Mouse (Mus musculus) limb, embryonic 11.5 days (tissue): ENCODE data around the gene Itga8. TPM values are rescaled to one million over a fixed set of nuclear protein-coding genes. Genes with fewer than 3 reads are reported as not detected.

ENCODE experiments used
- ATAC-seq: fragments of 200-750 bp; cut with Nextera tagmentation; 2 replicates; pipeline ENCODE4 v1.8.0; 2017; ENCODE audit warnings: low read depth; ENCODE audit not compliant: insufficient number of reproducible peaks, low FRiP score, low TSS enrichment
- DNase-seq: peaks from one replicate; pipeline ENCODE4 v3.0.0-alpha.2; 2015; ENCODE audit warnings: low spot score
- H3K27ac ChIP-seq: fragments of 300-500 bp; sonication (generic); replicated peaks from 2 replicates; pipeline ENCODE4 v1.5.1; 2014; ENCODE audit warnings: low read depth, mild to moderate bottlenecking, low read length
- H3K27me3 ChIP-seq: fragments of 300-500 bp; sonication (generic); 2 replicates; pipeline ENCODE4 v1.6.1; 2014; ENCODE audit warnings: mild to moderate bottlenecking, low read length, mixed read lengths; ENCODE audit not compliant: control insufficient read depth, insufficient read depth
- H3K36me3 ChIP-seq: fragments of 300-500 bp; sonication (generic); 2 replicates; pipeline ENCODE4 v1.6.1; 2014; ENCODE audit warnings: mild to moderate bottlenecking, low read length, moderate library complexity, mixed read lengths; ENCODE audit not compliant: control insufficient read depth, insufficient read depth
- H3K4me1 ChIP-seq: fragments of 300-500 bp; sonication (generic); 2 replicates; pipeline ENCODE4 v1.6.1; 2014; ENCODE audit warnings: low read length, mixed read lengths; ENCODE audit not compliant: control insufficient read depth, insufficient read depth
- H3K4me2 ChIP-seq: fragments of 300-500 bp; sonication (generic); 2 replicates; pipeline ENCODE4 v1.6.1; 2014; ENCODE audit warnings: low read depth, mild to moderate bottlenecking, moderate library complexity; ENCODE audit not compliant: severe bottlenecking
- H3K4me3 ChIP-seq: fragments of 300-500 bp; sonication (generic); 2 replicates; pipeline ENCODE4 v1.5.1; 2014; ENCODE audit warnings: low read depth, low read length
- H3K9ac ChIP-seq: fragments of 300-500 bp; sonication (generic); 2 replicates; pipeline ENCODE4 v1.6.1; 2014; ENCODE audit warnings: mild to moderate bottlenecking, low read length
- H3K9me3 ChIP-seq: fragments of 300-500 bp; sonication (generic); 2 replicates; pipeline ENCODE4 v1.6.1; 2016; ENCODE audit warnings: low read length; ENCODE audit not compliant: control insufficient read depth
- WGBS: fragments of 180-500 bp; shearing (Covaris S2); extraction: QIAGEN DNeasy Blood & Tissue Kit; methylation state at CpG from one replicate; pipeline ENCODE4 v1.1.7; 2014; 5-methylcytosine and 5-hydroxymethylcytosine counted together
- polyA plus RNA-seq: library from polyadenylated mRNA; unstranded; fragments of >200 nt; fragmentation: Nextera tagmentation; extraction: Ambion mirVana; gene quantifications from 2 replicates; pipeline ENCODE4 v1.2.1, GENCODE M21; 2014

The Itga8 gene
- polyA plus RNA-seq, 1 experiment from 2014 or later = 11.4 TPM

DNA sequence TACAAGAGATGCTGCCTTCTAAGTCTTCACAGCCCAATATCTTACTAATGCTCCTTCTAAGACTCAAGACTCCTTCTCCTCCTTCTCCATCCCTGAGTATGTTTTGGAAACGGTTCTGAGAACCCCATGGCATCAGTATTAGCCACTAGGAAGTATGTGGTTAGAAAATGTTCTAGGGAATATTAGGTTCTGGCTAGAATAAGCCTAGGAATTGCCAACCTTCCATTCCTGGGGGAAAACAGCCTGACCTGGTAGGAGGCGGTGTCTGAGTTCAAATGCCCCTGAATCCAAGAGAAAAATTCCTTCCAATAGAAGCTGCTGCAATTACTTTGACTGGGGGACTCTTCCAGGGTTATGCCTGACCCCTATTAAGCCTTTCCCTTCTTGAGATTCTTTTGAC lies 24.1 kb upstream of the Itga8 start:
- peaks cover 12% of the 10 kb centered on the region for H3K4me1 ChIP-seq
- no peak overlapping the region for H3K4me3 ChIP-seq
- no peak overlapping the region for H3K27ac ChIP-seq
- no peak overlapping the region for H3K4me2 ChIP-seq
- H3K27me3 ChIP-seq = no peaks in the 10 kb centered on the region
- H3K9ac ChIP-seq = no peak overlapping the region
- no peaks in the 10 kb centered on the region for H3K9me3 ChIP-seq
- DNase-seq (no peak), ATAC-seq (no peak)
- no peaks in the 10 kb centered on the region for H3K36me3 ChIP-seq
- WGBS = 84% methylated on average over 2 of the region's 2 CpGs

DNA sequence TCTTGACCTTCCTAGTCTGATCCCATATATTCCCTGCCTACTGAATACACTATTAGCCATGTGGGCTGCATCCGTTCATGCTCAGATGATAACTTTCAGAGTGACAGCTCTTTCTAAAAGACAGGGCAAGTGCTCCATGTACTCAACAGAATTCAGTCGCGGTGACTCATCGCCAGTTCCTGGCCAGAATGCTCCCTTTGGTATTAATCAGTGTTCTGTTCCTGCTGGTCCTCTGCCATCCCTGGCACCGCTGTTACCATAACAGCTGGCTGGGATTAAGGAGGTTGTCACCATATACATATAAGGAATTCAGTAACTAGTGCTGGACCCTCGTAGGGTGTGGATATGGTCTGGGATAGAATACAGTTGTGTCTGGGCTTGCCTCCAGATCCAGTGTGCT lies 23.7 kb upstream of the Itga8 start:
- whole genome bisulfite sequencing = 86% methylated on average over 6 of the region's 6 CpGs
- ATAC-seq (no peak), DNase-seq (no peak)

DNA sequence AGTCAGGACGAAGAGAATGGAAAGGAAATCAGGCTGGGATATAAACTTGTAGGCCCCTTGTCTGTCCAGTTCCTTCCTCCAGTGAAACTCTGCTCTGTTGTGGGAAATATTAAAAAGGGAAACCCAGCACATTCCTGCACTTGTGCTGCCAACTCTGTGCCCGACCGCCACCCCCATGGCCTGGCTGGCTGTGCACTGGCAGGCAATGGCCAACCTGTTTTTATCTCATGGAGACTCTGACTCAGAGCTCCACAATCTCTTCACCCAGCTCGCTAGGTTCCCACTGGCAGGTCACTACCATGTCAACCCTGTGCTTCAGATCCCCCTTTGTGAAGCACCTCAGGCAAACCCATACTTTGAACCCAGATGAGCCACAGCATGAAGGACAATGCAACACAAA lies 19.2 kb upstream of the Itga8 start:
- DNase-seq = no peak
- Histone ChIP-seq H3K27ac (no peak overlapping the region), H3K4me1 (no peaks in the 10 kb centered on the region), H3K4me2 (no peak overlapping the region), H3K4me3 (no peak overlapping the region), H3K9ac (no peak overlapping the region), H3K9me3 (no peaks in the 10 kb centered on the region), H3K36me3 (no peaks in the 10 kb centered on the region), H3K27me3 (no peaks in the 10 kb centered on the region)
- 88% methylated on average over 4 of the region's 4 CpGs for WGBS
- ATAC-seq = no peak

More for the DNA sequence above, 23.7 kb upstream of the Itga8 start:
- H3K9ac ChIP-seq = no peak overlapping the region
- H3K4me2 ChIP-seq = no peak overlapping the region
- H3K27me3 ChIP-seq = no peaks in the 10 kb centered on the region
- H3K36me3 ChIP-seq = no peaks in the 10 kb centered on the region
- H3K9me3 ChIP-seq = no peaks in the 10 kb centered on the region
- H3K4me1 ChIP-seq = peaks cover 12% of the 10 kb centered on the region
- H3K27ac ChIP-seq = no peak overlapping the region
- H3K4me3 ChIP-seq = no peak overlapping the region

DNA sequence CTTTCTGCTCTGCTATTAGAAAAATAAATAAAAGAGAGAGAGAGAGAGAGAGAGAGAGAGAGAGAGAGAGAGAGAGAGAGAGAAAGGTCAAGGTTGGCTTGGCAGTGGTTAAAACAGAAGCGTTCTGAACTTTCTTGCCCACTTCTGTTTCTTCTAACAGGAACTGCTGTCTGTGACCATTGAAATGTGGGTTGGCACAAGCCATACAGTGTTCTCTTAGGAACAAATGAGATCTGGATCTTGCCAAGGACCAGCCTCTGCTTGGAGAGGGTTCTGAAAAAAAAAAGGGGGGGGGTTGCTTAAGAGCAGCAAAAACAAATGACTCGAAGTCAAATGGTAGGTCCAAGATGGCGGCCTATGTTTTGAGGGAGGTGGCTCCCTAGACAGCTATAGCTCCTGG lies 17.0 kb upstream of the Itga8 start:
- DNase-seq (no peak), ATAC-seq (no peak)
- H3K9ac ChIP-seq = no peak overlapping the region
- H3K27me3 ChIP-seq = no peaks in the 10 kb centered on the region
- no peak overlapping the region for H3K4me3 ChIP-seq
- WGBS = 88% methylated on average over 3 of the region's 3 CpGs
- H3K9me3 ChIP-seq = no peaks in the 10 kb centered on the region
- no peaks in the 10 kb centered on the region for H3K4me1 ChIP-seq
- H3K36me3 ChIP-seq = no peaks in the 10 kb centered on the region
- no peak overlapping the region for H3K27ac ChIP-seq
- no peak overlapping the region for H3K4me2 ChIP-seq

DNA sequence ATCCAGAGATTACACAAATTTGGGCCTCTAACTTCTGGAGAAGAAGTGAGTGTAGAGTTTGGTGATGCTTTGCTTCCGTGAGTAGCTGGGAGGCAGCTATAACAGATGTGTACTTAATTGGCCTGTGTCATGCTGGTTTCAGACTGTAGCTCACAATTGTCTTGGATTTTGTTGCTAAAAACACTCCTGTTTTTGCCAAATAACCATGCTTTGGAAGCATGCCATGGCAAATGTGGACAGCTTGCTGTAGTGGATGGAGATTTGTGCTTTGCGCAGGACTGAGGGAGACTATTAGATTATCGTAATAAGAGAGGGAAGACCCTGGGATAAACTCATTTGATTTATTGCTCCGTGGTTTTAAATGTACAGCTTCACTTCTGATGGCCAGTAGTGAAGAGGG lies 16.3 kb upstream of the Itga8 start:
- Histone ChIP-seq H3K27ac (no peak overlapping the region), H3K9ac (no peak overlapping the region), H3K4me3 (no peak overlapping the region), H3K36me3 (no peaks in the 10 kb centered on the region), H3K9me3 (no peaks in the 10 kb centered on the region), H3K4me1 (no peaks in the 10 kb centered on the region), H3K4me2 (no peak overlapping the region), H3K27me3 (no peaks in the 10 kb centered on the region)
- DNase-seq (no peak), ATAC-seq (no peak)
- WGBS = 84% methylated on average over 4 of the region's 4 CpGs

DNA sequence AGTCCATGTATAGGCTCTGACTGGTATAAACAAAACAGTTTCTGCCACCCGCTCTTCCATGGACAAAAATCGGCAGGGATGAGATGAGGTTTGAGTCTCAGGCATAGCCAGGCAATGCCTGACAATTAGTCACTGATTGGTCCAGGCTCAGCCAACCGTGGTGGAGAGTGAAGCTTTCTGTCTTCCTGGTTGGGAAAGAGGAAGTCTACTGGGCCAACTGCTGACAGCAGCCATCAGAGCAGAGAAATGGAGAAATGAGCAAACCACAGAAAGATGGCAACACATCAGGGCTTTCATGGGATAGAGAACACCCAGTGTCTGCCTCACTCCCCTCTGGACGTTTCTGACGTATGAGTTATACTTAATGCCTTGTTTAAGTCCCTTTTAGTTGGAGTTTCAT lies 15.6 kb upstream of the Itga8 start:
- Histone ChIP-seq H3K9me3 (no peaks in the 10 kb centered on the region), H3K4me2 (no peak overlapping the region), H3K36me3 (no peaks in the 10 kb centered on the region), H3K9ac (no peak overlapping the region), H3K27me3 (no peaks in the 10 kb centered on the region), H3K27ac (no peak overlapping the region), H3K4me3 (no peak overlapping the region), H3K4me1 (no peaks in the 10 kb centered on the region)
- no peak for DNase-seq
- ATAC-seq = no peak
- WGBS = 88% methylated on average over 5 of the region's 5 CpGs

DNA sequence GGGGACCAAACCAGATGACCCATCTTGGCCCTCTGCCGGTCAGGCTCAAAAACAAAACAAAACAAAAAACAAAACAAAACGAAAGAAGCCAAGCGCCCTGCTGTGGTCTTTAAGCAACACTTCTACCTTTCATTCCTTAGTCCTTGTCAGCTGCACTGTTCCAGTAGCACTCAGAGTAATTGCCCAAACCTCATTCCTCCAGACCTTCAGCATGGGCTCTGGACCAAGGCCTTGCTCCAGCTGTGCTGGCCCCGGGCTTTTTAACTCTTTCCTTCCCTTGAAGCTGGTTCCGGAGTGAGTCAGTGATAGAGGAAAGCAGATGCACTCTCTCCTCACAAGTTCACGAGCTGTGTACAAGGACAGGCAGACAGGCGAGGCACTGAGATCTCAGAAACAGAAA lies 14.6 kb upstream of the Itga8 start:
- Histone ChIP-seq H3K4me2 (no peak overlapping the region), H3K9ac (no peak overlapping the region), H3K27ac (no peak overlapping the region), H3K36me3 (no peaks in the 10 kb centered on the region), H3K27me3 (no peaks in the 10 kb centered on the region), H3K9me3 (no peaks in the 10 kb centered on the region), H3K4me3 (no peak overlapping the region), H3K4me1 (no peaks in the 10 kb centered on the region)
- 34% methylated on average over 7 of the region's 7 CpGs for WGBS
- DNase-seq (no peak), ATAC-seq (no peak)

DNA sequence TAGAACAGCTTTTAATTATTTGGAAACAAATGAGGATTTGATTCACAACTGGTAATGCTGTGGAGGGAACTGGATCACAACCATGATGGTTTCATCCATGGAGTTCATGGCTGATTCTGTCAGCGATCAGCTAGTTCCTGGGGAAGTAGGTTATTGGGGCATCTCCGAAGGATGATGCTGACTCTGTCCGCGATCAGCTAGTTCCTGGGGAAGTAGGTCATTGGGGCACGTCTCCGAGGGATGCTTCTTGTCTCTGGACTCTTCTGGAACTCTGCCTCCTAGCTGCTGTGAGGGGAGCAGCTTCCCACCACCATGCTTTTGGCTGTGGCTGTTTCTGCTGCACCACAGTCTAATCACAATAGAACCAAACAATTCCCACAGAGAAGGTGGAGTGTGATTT lies 12.3 kb upstream of the Itga8 start:
- ATAC-seq = no peak
- Histone ChIP-seq H3K27me3 (no peaks in the 10 kb centered on the region), H3K9ac (no peak overlapping the region), H3K9me3 (no peaks in the 10 kb centered on the region), H3K4me1 (no peaks in the 10 kb centered on the region), H3K27ac (no peak overlapping the region), H3K36me3 (no peaks in the 10 kb centered on the region), H3K4me3 (no peak overlapping the region), H3K4me2 (no peak overlapping the region)
- 79% methylated on average over 6 of the region's 6 CpGs for WGBS
- no peak for DNase-seq

DNA sequence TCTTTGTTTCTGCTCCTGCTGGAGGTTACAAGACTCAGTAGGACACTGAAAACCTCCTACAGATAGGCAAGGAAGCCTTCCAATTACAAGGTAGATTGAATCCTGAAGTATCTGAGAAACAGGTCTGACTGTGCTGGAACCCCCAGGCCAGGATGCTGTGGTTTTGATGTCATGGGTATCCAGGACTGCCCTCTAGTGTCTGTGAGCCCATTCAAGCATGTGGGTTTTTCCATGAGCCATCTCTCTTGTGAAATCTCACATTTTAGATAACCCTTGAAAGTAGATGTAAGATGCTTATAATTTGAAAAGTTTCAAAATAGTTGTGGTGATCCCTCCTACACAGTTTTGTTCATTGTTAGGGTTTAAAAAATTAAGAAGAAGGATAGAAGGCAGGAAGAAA lies 6.7 kb upstream of the Itga8 start:
- no peak overlapping the region for H3K27ac ChIP-seq
- no peak overlapping the region for H3K4me2 ChIP-seq
- no peak for ATAC-seq

More for the DNA sequence above, 6.7 kb upstream of the Itga8 start:
- Histone ChIP-seq H3K4me1 (no peaks in the 10 kb centered on the region), H3K9ac (no peak overlapping the region), H3K36me3 (no peaks in the 10 kb centered on the region), H3K4me3 (no peak overlapping the region), H3K9me3 (no peaks in the 10 kb centered on the region; the same call in 1 of the 2 replicates), H3K27me3 (no peaks in the 10 kb centered on the region)
- no peak for DNase-seq
